Mouse (Mus musculus) forebrain, embryonic 11.5 days (tissue): Measurements from ENCODE around the gene Opcml. TPM values are rescaled to one million over a fixed set of nuclear protein-coding genes. Genes with fewer than 3 reads are reported as not detected.
A peak's percentile ranks its signal among the peaks of the same experiment; 100 is the strongest.

Source experiments
- ATAC-seq: fragments of 200-750 bp; cut with Nextera tagmentation; replicated peaks from 2 replicates; pipeline ENCODE4 v1.8.0; 2017; ENCODE audit warnings: moderate TSS enrichment; ENCODE audit not compliant: low FRiP score
- DNase-seq: peaks from one replicate; pipeline ENCODE4 v3.0.0-alpha.2; 2017; ENCODE audit warnings: low spot score
- H3K27ac ChIP-seq: fragments of 300-500 bp; sonication (generic); 2 replicates; pipeline ENCODE4 v1.5.1; 2014; ENCODE audit warnings: low read depth, low read length
- H3K27me3 ChIP-seq: fragments of 300-500 bp; sonication (generic); 2 replicates; pipeline ENCODE4 v1.6.1; 2014; ENCODE audit warnings: mild to moderate bottlenecking, low read length, mixed read lengths; ENCODE audit not compliant: control insufficient read depth, insufficient read depth
- H3K36me3 ChIP-seq: fragments of 300-500 bp; sonication (generic); 2 replicates; pipeline ENCODE4 v1.6.1; 2014; ENCODE audit warnings: mild to moderate bottlenecking, low read length, moderate library complexity, mixed read lengths; ENCODE audit not compliant: control insufficient read depth, insufficient read depth
- H3K4me1 ChIP-seq: fragments of 300-500 bp; sonication (generic); replicated peaks from 2 replicates; pipeline ENCODE4 v1.6.1; 2014; ENCODE audit warnings: low read length, mixed read lengths; ENCODE audit not compliant: control insufficient read depth, insufficient read depth
- H3K4me2 ChIP-seq: fragments of 300-500 bp; sonication (generic); 2 replicates; pipeline ENCODE4 v1.6.1; 2014; ENCODE audit warnings: low read depth, mild to moderate bottlenecking, low read length, moderate library complexity, mixed read lengths; ENCODE audit not compliant: severe bottlenecking
- H3K4me3 ChIP-seq: fragments of 300-500 bp; sonication (generic); 2 replicates; pipeline ENCODE4 v1.5.1; 2014; ENCODE audit warnings: low read depth, low read length
- H3K9ac ChIP-seq: fragments of 300-500 bp; sonication (generic); 2 replicates; pipeline ENCODE4 v1.6.1; 2014; ENCODE audit warnings: low read length
- H3K9me3 ChIP-seq: fragments of 300-500 bp; sonication (generic); 2 replicates; pipeline ENCODE4 v1.6.1; 2016; ENCODE audit warnings: low read length, mixed read lengths; ENCODE audit not compliant: control insufficient read depth
- WGBS: fragments of 180-500 bp; shearing (Covaris S2); extraction: QIAGEN DNeasy Blood & Tissue Kit; methylation state at CpG from one replicate; pipeline ENCODE4 v1.1.7; 2014; 5-methylcytosine and 5-hydroxymethylcytosine counted together
- polyA plus RNA-seq: library from polyadenylated mRNA; unstranded; fragments of >200 nt; fragmentation: Nextera tagmentation; extraction: Ambion mirVana; gene quantifications from 2 replicates; pipeline ENCODE4 v1.2.1, GENCODE M21; 2014

Gene Opcml
- polyA plus RNA-seq, 1 experiment from 2014 or later = 2.4 TPM

- 87% methylated on average over 8 of the region's 8 CpGs for WGBS
- no peaks in the 10 kb centered on the region for H3K27me3 ChIP-seq
These were observed 1101.0 kb downstream of the Opcml start for GRCm38 (mm10) chr9:28891611-28892010.

GRCm38 (mm10) chr9:28903291-28903690, 1112.7 kb downstream of the Opcml start:
- no peaks in the 10 kb centered on the region for H3K36me3 ChIP-seq
- H3K4me1 ChIP-seq = no peaks in the 10 kb centered on the region
- ATAC-seq (no peak), DNase-seq (no peak)
- no peak overlapping the region for H3K27ac ChIP-seq
- no peaks in the 10 kb centered on the region for H3K9me3 ChIP-seq
- 94% methylated on average over 1 of the region's 1 CpGs for WGBS
- H3K4me2 ChIP-seq = no peak overlapping the region
- H3K9ac ChIP-seq = no peak overlapping the region
- H3K4me3 ChIP-seq = no peak overlapping the region
- H3K27me3 ChIP-seq = no peaks in the 10 kb centered on the region

More at GRCm38 (mm10) chr9:28891611-28892010, 1101.0 kb downstream of the Opcml start:
- DNase-seq (no peak), ATAC-seq (no peak)
- Histone ChIP-seq H3K36me3 (no peaks in the 10 kb centered on the region), H3K4me2 (no peak overlapping the region), H3K4me3 (no peak overlapping the region), H3K9ac (no peak overlapping the region), H3K4me1 (no peaks in the 10 kb centered on the region), H3K27ac (no peak overlapping the region), H3K9me3 (no peaks in the 10 kb centered on the region)

- 94% methylated on average over 4 of the region's 4 CpGs for WGBS
- DNase-seq = no peak
These were observed 1119.2 kb downstream of the Opcml start for GRCm38 (mm10) chr9:28909738-28910137.

GRCm38 (mm10) chr9:28911571-28912185, 1121.1 kb downstream of the Opcml start:
- Histone ChIP-seq H3K36me3 (no peaks in the 10 kb centered on the region), H3K27me3 (no peaks in the 10 kb centered on the region), H3K9me3 (no peaks in the 10 kb centered on the region), H3K27ac (no peak overlapping the region), H3K9ac (no peak overlapping the region), H3K4me3 (no peak overlapping the region), H3K4me2 (no peak overlapping the region), H3K4me1 (0 out of 2 replicates have a peak, but pooled peaks cover 3% of the 10 kb centered on the region)
- 44% methylated on average over 13 of the region's 13 CpGs for WGBS
- no peak for DNase-seq
- ATAC-seq = peak; percentile 33; the same call in 1 of the 2 replicates

More at GRCm38 (mm10) chr9:28909738-28910137, 1119.2 kb downstream of the Opcml start:
- Histone ChIP-seq H3K4me3 (no peak overlapping the region), H3K27ac (no peak overlapping the region), H3K4me2 (no peak overlapping the region), H3K36me3 (no peaks in the 10 kb centered on the region), H3K9me3 (no peaks in the 10 kb centered on the region), H3K4me1 (0 out of 2 replicates have a peak, but pooled peaks cover 3% of the 10 kb centered on the region), H3K27me3 (no peaks in the 10 kb centered on the region), H3K9ac (no peak overlapping the region)
- ATAC-seq = no peak

- ATAC-seq = no peak
- no peaks in the 10 kb centered on the region for H3K27me3 ChIP-seq
- H3K36me3 ChIP-seq = no peaks in the 10 kb centered on the region
- no peaks in the 10 kb centered on the region for H3K4me1 ChIP-seq
- H3K27ac ChIP-seq = no peak overlapping the region
- no peak for DNase-seq
- WGBS = 77% methylated on average over 2 of the region's 2 CpGs
- H3K9me3 ChIP-seq = no peaks in the 10 kb centered on the region
- no peak overlapping the region for H3K4me2 ChIP-seq
- H3K4me3 ChIP-seq = no peak overlapping the region
- no peak overlapping the region for H3K9ac ChIP-seq
These were observed 1141.5 kb downstream of the Opcml start for GRCm38 (mm10) chr9:28932069-28932468.

- H3K27me3 ChIP-seq = no peaks in the 10 kb centered on the region
- H3K27ac ChIP-seq = no peak overlapping the region
- DNase-seq = no peak
- H3K4me3 ChIP-seq = no peak overlapping the region
- H3K9me3 ChIP-seq = no peaks in the 10 kb centered on the region
- H3K36me3 ChIP-seq = no peaks in the 10 kb centered on the region
- H3K4me2 ChIP-seq = no peak overlapping the region
- ATAC-seq = no peak
- H3K4me1 ChIP-seq = no peaks in the 10 kb centered on the region
- 92% methylated on average over 6 of the region's 6 CpGs for WGBS
- no peak overlapping the region for H3K9ac ChIP-seq
These were observed 1146.6 kb downstream of the Opcml start for GRCm38 (mm10) chr9:28937163-28937562.

GRCm38 (mm10) chr9:28937980-28938379, 1147.4 kb downstream of the Opcml start:
- Histone ChIP-seq H3K4me1 (no peaks in the 10 kb centered on the region), H3K9me3 (no peaks in the 10 kb centered on the region), H3K4me3 (no peak overlapping the region), H3K36me3 (no peaks in the 10 kb centered on the region), H3K9ac (no peak overlapping the region), H3K27me3 (no peaks in the 10 kb centered on the region), H3K4me2 (no peak overlapping the region), H3K27ac (no peak overlapping the region)
- WGBS = 64% methylated on average over 2 of the region's 2 CpGs
- ATAC-seq = no peak
- peak; percentile 52 for DNase-seq

GRCm38 (mm10) chr9:28940901-28941300, 1150.3 kb downstream of the Opcml start:
- no peaks in the 10 kb centered on the region for H3K36me3 ChIP-seq
- ATAC-seq (no peak), DNase-seq (no peak)
- H3K4me1 ChIP-seq = no peaks in the 10 kb centered on the region
- H3K9me3 ChIP-seq = no peaks in the 10 kb centered on the region
- H3K4me2 ChIP-seq = no peak overlapping the region
- H3K9ac ChIP-seq = no peak overlapping the region
- H3K27me3 ChIP-seq = no peaks in the 10 kb centered on the region
- H3K4me3 ChIP-seq = no peak overlapping the region
- no peak overlapping the region for H3K27ac ChIP-seq

GRCm38 (mm10) chr9:28969455-28969854, 1178.9 kb downstream of the Opcml start:
- no peak overlapping the region for H3K9ac ChIP-seq
- 88% methylated on average over 1 of the region's 1 CpGs for WGBS
- no peaks in the 10 kb centered on the region for H3K9me3 ChIP-seq
- no peak overlapping the region for H3K27ac ChIP-seq
- no peak overlapping the region for H3K4me2 ChIP-seq
- H3K27me3 ChIP-seq = no peaks in the 10 kb centered on the region
- no peak overlapping the region for H3K4me3 ChIP-seq
- ATAC-seq (no peak), DNase-seq (no peak)
- no peaks in the 10 kb centered on the region for H3K36me3 ChIP-seq
- H3K4me1 ChIP-seq = no peaks in the 10 kb centered on the region
